Mouse (Mus musculus) forebrain, embryonic 16.5 days (tissue): ENCODE data around the gene Anp32b. TPM values are rescaled to one million over a fixed set of nuclear protein-coding genes. Genes with fewer than 3 reads are reported as not detected.

Experiments
- ATAC-seq: fragments of 200-750 bp; cut with Nextera tagmentation; 2 replicates; pipeline ENCODE4 v1.8.0; 2017; ENCODE audit warnings: mild to moderate bottlenecking, moderate library complexity
- H3K27ac ChIP-seq: fragments of 300-500 bp; sonication (generic); 2 replicates; pipeline ENCODE4 v1.5.1; 2014; ENCODE audit warnings: low read length, control low read depth
- H3K27me3 ChIP-seq: fragments of 300-500 bp; sonication (generic); replicated peaks from 2 replicates; pipeline ENCODE4 v1.6.1; 2014; ENCODE audit warnings: low read length; ENCODE audit not compliant: control insufficient read depth, insufficient read depth
- H3K36me3 ChIP-seq: fragments of 300-500 bp; sonication (generic); 2 replicates; pipeline ENCODE4 v1.6.1; 2014; ENCODE audit not compliant: control insufficient read depth, insufficient read depth
- H3K4me1 ChIP-seq: fragments of 300-500 bp; sonication (generic); replicated peaks from 2 replicates; pipeline ENCODE4 v1.6.1; 2014; ENCODE audit warnings: low read length; ENCODE audit not compliant: control insufficient read depth, insufficient read depth
- H3K4me2 ChIP-seq: fragments of 300-500 bp; sonication (generic); 2 replicates; pipeline ENCODE4 v1.6.1; 2014; ENCODE audit warnings: mild to moderate bottlenecking, low read length, control low read depth
- H3K4me3 ChIP-seq: fragments of 300-500 bp; sonication (generic); replicated peaks from 2 replicates; pipeline ENCODE4 v1.5.1; 2014; ENCODE audit warnings: mild to moderate bottlenecking, low read length, control low read depth
- H3K9ac ChIP-seq: fragments of 300-500 bp; sonication (generic); replicated peaks from 2 replicates; pipeline ENCODE4 v1.6.1; 2014; ENCODE audit warnings: low read depth, low read length, control low read depth
- H3K9me3 ChIP-seq: fragments of 300-500 bp; sonication (generic); 2 replicates; pipeline ENCODE4 v1.6.1; 2016; ENCODE audit warnings: low read length; ENCODE audit not compliant: control insufficient read depth
- WGBS: fragments of 180-500 bp; shearing (Covaris S2); extraction: QIAGEN DNeasy Blood & Tissue Kit; methylation state at CpG from one replicate; pipeline ENCODE4 v1.1.7; 2014; 5-methylcytosine and 5-hydroxymethylcytosine counted together
- polyA plus RNA-seq: library from polyadenylated mRNA; unstranded; fragments of >200 nt; fragmentation: Nextera tagmentation; extraction: Ambion mirVana; gene quantifications from 2 replicates; pipeline ENCODE4 v1.2.1, GENCODE M21; 2015

The Anp32b gene
- polyA plus RNA-seq, 1 experiment from 2014 or later = 105 TPM

DNA sequence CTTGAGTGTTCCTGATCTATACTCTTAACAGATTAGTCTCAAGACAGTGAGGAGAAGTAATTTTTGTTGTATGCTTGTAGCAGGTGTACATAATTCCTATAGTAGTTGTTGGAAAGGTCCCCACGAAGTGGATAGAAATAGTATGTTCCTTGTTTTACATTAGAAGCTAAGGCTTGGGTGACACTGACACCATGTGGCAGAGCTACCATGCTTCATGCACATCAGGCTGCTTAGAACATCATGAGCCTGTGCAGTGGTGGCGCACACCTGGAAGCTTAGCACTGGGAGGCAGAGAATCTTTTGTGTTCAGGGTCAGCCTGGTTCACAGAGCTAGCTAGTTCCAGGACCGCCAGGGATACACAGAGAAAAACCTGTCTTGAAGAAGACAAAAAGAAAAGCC lies 15.0 kb downstream of the Anp32b start:
- no peak overlapping the region for H3K27ac ChIP-seq
- no peak overlapping the region for H3K4me2 ChIP-seq
- peaks cover 18% of the 10 kb centered on the region for H3K36me3 ChIP-seq
- H3K9ac ChIP-seq = no peak overlapping the region
- H3K9me3 ChIP-seq = no peaks in the 10 kb centered on the region
- H3K27me3 ChIP-seq = no peaks in the 10 kb centered on the region
- H3K4me1 ChIP-seq = no peaks in the 10 kb centered on the region
- no peak overlapping the region for H3K4me3 ChIP-seq
- ATAC-seq = no peak
- WGBS = 90% methylated on average over 3 of the region's 3 CpGs

DNA sequence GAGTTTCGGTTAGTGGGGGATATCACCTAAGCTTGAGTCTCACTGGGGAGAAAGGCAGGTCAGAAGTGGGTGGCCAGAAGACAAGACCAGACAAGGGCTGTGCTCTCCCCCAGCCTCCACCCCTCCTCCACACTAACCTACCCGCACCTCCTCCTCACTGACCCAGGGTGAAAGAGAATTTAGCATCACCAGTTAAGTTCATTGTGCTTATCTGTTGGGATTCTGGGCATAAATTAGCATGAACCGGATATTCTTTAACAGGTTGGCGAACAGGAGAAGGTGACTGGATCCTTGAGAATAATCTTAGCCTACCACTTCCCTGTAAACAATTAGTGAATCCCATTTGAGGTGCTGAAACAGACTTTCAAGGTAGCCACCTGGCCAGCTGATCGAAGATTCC lies 24.4 kb downstream of the Anp32b start:
- peaks cover 24% of the 10 kb centered on the region for H3K36me3 ChIP-seq
- ATAC-seq = no peak

DNA sequence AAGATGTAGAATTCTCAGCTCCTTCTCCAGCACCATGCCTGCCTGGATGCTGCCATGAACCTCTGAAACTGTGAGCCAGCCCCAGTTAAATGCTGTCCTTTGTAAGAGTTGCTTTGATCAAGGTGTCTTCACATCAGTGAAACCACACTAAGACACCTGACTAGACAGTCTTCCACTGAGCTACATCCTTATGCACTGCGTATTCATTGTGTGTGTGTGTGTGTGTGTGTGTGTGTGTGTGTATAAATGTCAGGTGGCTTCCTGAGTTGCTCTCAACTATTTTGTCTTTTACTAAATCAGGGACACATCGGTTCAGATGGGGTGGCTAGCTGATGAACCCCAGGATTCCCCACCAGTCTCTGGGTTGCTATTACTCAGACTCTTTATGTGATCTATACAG lies 28.4 kb downstream of the Anp32b start:
- Histone ChIP-seq H3K4me3 (no peak overlapping the region), H3K27me3 (no peaks in the 10 kb centered on the region), H3K9ac (no peak overlapping the region), H3K9me3 (no peaks in the 10 kb centered on the region), H3K4me2 (no peak overlapping the region), H3K36me3 (peaks cover 5% of the 10 kb centered on the region), H3K4me1 (no peaks in the 10 kb centered on the region), H3K27ac (no peak overlapping the region)
- ATAC-seq = no peak
- 95% methylated on average over 2 of the region's 2 CpGs for WGBS

More for the DNA sequence above, 24.4 kb downstream of the Anp32b start:
- Histone ChIP-seq H3K9ac (no peak overlapping the region), H3K4me2 (no peak overlapping the region), H3K27me3 (no peaks in the 10 kb centered on the region), H3K27ac (no peak overlapping the region), H3K4me3 (no peak overlapping the region), H3K4me1 (no peaks in the 10 kb centered on the region), H3K9me3 (no peaks in the 10 kb centered on the region)
- WGBS = 87% methylated on average over 5 of the region's 5 CpGs

DNA sequence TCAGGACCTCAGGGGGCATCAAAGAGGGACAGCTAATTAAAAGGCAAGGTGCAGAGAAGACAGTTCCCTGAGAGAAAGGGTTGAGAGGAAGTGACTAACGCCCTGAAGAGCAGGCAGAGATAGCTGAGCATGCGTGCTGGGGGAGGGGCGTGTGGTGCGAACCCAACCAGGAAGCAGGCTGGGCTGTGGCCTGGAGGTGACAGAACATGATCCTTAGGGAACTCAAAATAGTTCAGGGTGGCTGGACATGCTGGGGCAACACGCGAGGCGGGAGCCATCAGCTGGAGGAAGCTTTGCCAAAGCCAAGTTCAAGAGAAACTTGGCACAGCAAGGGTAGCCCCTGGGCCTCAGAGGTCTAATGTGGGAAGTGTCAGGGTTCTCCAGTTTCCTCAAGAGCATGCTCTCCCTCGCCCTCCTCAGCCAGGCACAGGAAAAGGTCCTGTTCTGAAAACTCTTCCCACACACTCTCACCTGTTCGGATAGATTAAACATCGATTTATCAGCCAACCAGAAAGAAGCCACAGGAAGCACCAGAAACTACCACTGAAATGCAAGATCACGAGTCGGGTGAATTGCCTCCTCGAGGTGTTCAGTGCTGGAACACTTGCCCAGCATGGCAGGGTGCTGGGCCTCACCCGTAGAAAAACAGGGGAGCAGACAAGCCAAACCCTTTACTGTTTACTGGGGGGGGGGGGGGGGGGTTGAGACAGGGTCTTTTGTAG lies 35.2 kb downstream of the Anp32b start:
- WGBS = 65% methylated on average over 14 of the region's 14 CpGs

DNA sequence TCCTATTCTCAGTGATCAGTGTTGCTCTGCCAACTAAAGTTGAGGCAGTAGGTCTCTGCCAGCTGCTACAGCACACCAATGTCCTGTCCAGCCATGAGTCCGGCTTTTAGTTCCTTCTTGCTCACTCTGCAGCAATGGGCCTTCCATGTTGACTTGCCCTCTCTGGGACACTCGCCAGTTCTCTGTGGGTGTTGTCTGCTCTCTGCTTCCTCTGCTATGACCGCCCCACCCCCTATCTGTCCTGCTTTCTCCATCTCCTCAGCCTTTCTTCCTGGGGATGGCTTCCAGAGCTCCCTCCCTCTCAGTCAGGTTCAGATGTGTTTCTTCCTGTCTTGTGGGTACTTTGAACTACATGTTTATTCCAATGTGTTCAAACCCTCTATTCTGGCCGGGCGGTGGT lies 36.6 kb downstream of the Anp32b start:
- Histone ChIP-seq H3K9ac (no peak overlapping the region), H3K9me3 (no peaks in the 10 kb centered on the region), H3K36me3 (no peaks in the 10 kb centered on the region), H3K4me1 (peaks cover 6% of the 10 kb centered on the region), H3K4me2 (no peak overlapping the region), H3K4me3 (no peak overlapping the region), H3K27ac (no peak overlapping the region), H3K27me3 (no peaks in the 10 kb centered on the region)
- 89% methylated on average over 5 of the region's 5 CpGs for WGBS
- ATAC-seq = no peak

More for the DNA sequence above, 35.2 kb downstream of the Anp32b start:
- no peaks in the 10 kb centered on the region for H3K9me3 ChIP-seq
- peaks cover 6% of the 10 kb centered on the region for H3K4me1 ChIP-seq
- H3K4me2 ChIP-seq = no peak overlapping the region
- H3K36me3 ChIP-seq = no peaks in the 10 kb centered on the region
- no peak overlapping the region for H3K27ac ChIP-seq
- ATAC-seq = no peak
- H3K27me3 ChIP-seq = no peaks in the 10 kb centered on the region
- no peak overlapping the region for H3K4me3 ChIP-seq
- no peak overlapping the region for H3K9ac ChIP-seq

DNA sequence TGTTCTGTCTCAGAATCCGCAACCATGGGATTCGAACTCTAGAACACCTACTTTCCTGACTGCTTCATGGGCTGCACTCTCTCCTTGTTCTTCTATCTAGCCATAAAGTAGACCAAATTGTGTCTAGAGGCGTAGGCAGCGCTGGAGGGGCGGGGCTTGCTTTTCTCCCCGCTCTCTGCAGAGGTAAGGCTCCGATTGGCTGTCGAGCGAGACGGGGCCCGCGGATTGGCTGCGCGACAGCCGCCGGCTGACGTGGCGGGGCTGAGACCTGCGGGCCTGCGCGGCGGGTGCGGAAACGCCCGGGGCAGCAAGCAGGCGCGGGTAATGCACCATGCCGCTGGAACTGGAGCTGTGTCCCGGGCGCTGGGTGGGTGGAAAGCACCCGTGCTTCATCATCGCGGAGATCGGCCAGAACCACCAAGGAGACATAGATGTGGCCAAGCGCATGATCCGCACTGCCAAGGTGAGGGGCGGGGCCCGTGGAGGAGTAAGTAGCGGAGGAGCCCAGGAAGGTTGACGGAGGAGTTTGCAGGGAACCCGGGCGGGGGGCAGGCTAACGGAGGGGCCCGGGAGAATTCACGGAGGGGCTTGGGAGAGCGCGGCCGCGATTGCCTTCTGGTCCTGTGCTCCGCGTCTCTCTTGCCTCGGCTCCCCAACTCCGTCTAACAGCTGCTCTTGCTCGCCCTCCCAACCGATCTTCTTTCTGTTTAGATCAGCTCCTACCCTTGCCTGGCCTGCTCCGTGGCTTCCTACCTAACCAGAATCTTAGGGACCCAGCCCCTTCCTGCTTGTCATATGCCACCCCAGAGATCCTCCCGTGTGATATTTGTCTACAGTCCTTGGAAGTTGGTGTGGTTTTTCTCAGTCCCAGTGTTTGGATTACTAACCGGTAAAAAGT lies 38.6 kb downstream of the Anp32b start, which contains the start of gene Nans:
TSS of gene Nans (plus strand) at position 221 of the 898 bp plus-strand sequence.
- Histone ChIP-seq H3K4me3 (peak within 1 kb of the TSS; percentile 81), H3K9me3 (no peaks in the 10 kb centered on the region), H3K9ac (peak within 1 kb of the TSS; percentile 84), H3K4me2 (peak within 1 kb of the TSS; percentile 80), H3K27ac (peak within 1 kb of the TSS; percentile 73), H3K27me3 (no peaks in the 10 kb centered on the region), H3K4me1 (peaks cover 6% of the 10 kb centered on the region), H3K36me3 (peaks cover 11% of the 10 kb centered on the region)
- ATAC-seq = peak; percentile 100
- WGBS = under 1% methylated on average over 58 of the region's 58 CpGs

DNA sequence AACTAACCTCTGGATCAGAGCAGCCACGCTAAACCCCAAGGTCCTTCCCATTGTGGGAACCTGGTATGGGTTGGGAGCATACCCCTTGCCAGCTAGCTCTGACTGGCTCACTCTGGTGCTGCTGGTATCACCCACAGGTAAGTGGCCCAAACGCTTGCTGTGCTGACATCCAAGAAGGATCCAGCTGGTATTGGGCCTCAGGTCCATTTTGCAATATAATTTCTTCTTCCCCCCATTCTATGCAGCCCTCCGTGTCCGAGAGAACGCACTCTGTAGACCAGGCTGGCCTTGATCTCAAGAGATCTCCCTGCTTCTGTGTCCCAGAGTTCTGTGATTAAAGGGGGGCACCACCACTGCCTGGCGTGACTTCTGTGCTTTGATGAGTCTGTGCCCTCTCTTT lies 42.4 kb downstream of the Anp32b start:
- peaks cover 6% of the 10 kb centered on the region for H3K4me1 ChIP-seq
- no peak overlapping the region for H3K27ac ChIP-seq
- no peak overlapping the region for H3K4me3 ChIP-seq
- no peak for ATAC-seq
- no peak overlapping the region for H3K9ac ChIP-seq
- no peaks in the 10 kb centered on the region for H3K27me3 ChIP-seq
- 94% methylated on average over 6 of the region's 6 CpGs for WGBS
- no peak overlapping the region for H3K4me2 ChIP-seq
- H3K9me3 ChIP-seq = no peaks in the 10 kb centered on the region
- peaks cover 11% of the 10 kb centered on the region for H3K36me3 ChIP-seq

DNA sequence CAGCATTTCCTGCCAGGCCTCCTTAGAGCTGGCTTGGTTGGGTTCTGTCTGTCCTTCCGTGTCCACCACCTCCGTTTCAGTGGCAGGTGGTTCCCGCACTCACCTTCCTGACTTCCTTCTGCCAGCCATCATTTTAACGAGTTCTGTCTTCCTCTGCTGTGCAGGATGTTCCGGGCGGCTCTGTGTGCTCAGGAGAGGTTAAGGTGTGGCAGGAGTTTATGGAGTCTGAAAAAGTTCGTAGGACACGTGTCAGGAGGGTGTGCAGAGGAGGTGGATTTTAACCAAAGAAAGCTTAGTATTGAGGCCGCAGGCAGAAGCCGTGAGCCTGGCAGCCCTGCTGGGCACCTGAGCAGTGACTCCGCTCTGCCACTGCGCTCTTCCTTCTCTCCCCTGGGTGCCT lies 44.8 kb downstream of the Anp32b start:
- Histone ChIP-seq H3K4me2 (no peak overlapping the region), H3K27ac (no peak overlapping the region), H3K4me1 (no peaks in the 10 kb centered on the region), H3K4me3 (no peak overlapping the region), H3K27me3 (no peaks in the 10 kb centered on the region), H3K9me3 (no peaks in the 10 kb centered on the region), H3K36me3 (peaks cover 15% of the 10 kb centered on the region), H3K9ac (no peak overlapping the region)
- 90% methylated on average over 12 of the region's 12 CpGs for WGBS
- ATAC-seq = no peak

DNA sequence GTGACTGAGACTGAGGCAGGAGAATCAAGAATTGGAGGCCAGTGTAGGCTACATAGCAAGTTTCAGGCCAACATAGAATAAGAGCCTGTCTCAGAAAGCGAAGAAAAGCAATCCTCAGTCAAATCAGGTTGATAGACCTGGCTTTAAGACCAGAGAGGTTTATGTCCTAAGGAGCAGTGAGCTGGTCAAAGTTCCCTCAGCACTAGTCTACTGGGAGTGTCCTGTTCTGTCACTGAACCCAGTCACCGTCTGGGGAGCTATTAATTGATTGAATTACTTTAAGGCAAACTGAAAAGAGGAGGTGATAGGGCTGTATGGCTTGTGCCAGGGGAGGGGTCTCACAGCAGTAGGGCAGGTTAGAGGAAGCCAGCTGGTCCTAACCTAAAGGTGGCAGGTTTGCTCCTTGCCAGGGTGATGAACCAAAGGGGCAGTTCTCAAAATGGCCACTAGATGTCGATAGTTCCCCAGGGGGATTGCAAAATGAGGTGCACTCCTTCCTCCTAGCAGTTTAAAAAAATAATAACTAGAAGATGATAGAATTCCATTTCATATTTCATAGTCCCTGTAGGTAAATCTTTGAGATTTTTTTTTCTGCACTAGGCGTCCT lies 46.7 kb downstream of the Anp32b start:
- Histone ChIP-seq H3K9ac (no peak overlapping the region), H3K36me3 (peaks cover 22% of the 10 kb centered on the region), H3K27me3 (no peaks in the 10 kb centered on the region), H3K27ac (no peak overlapping the region), H3K4me2 (no peak overlapping the region), H3K9me3 (no peaks in the 10 kb centered on the region), H3K4me1 (no peaks in the 10 kb centered on the region), H3K4me3 (no peak overlapping the region)
- no peak for ATAC-seq
- 47% methylated on average over 4 of the region's 4 CpGs for WGBS
